Mouse (Mus musculus) neural tube, embryonic 11.5 days (tissue): ENCODE results near the gene Lsm6. TPM values are rescaled to one million over a fixed set of nuclear protein-coding genes. Genes with fewer than 3 reads are reported as not detected.
"Not testable (repeated sequence)": the region's sequence is repeated elsewhere in the genome, so short reads cannot be mapped to it uniquely, and the experiment has no call there.

Source experiments
- ATAC-seq: fragments of 200-750 bp; cut with Nextera tagmentation; 2 replicates; pipeline ENCODE4 v1.8.0; 2017; ENCODE audit warnings: moderate number of reproducible peaks, mild to moderate bottlenecking, moderate TSS enrichment, moderate library complexity; ENCODE audit not compliant: insufficient read depth, low FRiP score, low TSS enrichment
- DNase-seq: peaks from one replicate; pipeline ENCODE4 v3.0.0-alpha.2; 2015; ENCODE audit warnings: low spot score
- H3K27ac ChIP-seq: fragments of 300-500 bp; sonication (generic); 2 replicates; pipeline ENCODE4 v1.5.1; 2014; ENCODE audit warnings: low read depth, mild to moderate bottlenecking, low read length
- H3K27me3 ChIP-seq: fragments of 300-500 bp; sonication (generic); 2 replicates; pipeline ENCODE4 v1.6.1; 2014; ENCODE audit warnings: mild to moderate bottlenecking, low read length, mixed read lengths; ENCODE audit not compliant: control insufficient read depth, insufficient read depth
- H3K36me3 ChIP-seq: fragments of 300-500 bp; sonication (generic); 2 replicates; pipeline ENCODE4 v1.6.1; 2014; ENCODE audit warnings: mild to moderate bottlenecking, low read length, moderate library complexity, mixed read lengths; ENCODE audit not compliant: control insufficient read depth, insufficient read depth
- H3K4me1 ChIP-seq: fragments of 300-500 bp; sonication (generic); 2 replicates; pipeline ENCODE4 v1.6.1; 2014; ENCODE audit warnings: low read length, mixed read lengths; ENCODE audit not compliant: control insufficient read depth, insufficient read depth
- H3K4me2 ChIP-seq: fragments of 300-500 bp; sonication (generic); 2 replicates; pipeline ENCODE4 v1.6.1; 2014; ENCODE audit warnings: low read depth, mild to moderate bottlenecking, moderate library complexity
- H3K4me3 ChIP-seq: fragments of 300-500 bp; sonication (generic); 2 replicates; pipeline ENCODE4 v1.5.1; 2014; ENCODE audit warnings: low read depth, low read length
- H3K9ac ChIP-seq: fragments of 300-500 bp; sonication (generic); 2 replicates; pipeline ENCODE4 v1.6.1; 2014; ENCODE audit warnings: mild to moderate bottlenecking, low read length
- H3K9me3 ChIP-seq: fragments of 300-500 bp; sonication (generic); 2 replicates; pipeline ENCODE4 v1.6.1; 2016; ENCODE audit warnings: low read length; ENCODE audit not compliant: control insufficient read depth
- WGBS: fragments of 180-500 bp; shearing (Covaris S2); extraction: QIAGEN DNeasy Blood & Tissue Kit; methylation state at CpG from one replicate; pipeline ENCODE4 v1.1.7; 2014; 5-methylcytosine and 5-hydroxymethylcytosine counted together
- polyA plus RNA-seq: library from polyadenylated mRNA; unstranded; fragments of >200 nt; fragmentation: Nextera tagmentation; extraction: Ambion mirVana; gene quantifications from 2 replicates; pipeline ENCODE4 v1.2.1, GENCODE M21; 2014

Lsm6 gene
- polyA plus RNA-seq, 1 experiment from 2014 or later: 239 TPM

- WGBS: 82% methylated on average over 7 of the region's 7 CpGs
- no peak overlapping the region for H3K4me2 ChIP-seq
- DNase-seq: no peak
Measured at GRCm38 (mm10) chr8:78838656-78839413, 17.9 kb upstream of the Lsm6 start.

GRCm38 (mm10) chr8:78836091-78836490, 15.2 kb upstream of the Lsm6 start:
- H3K4me3 ChIP-seq: no peak overlapping the region
- no peaks in the 10 kb centered on the region for H3K27me3 ChIP-seq
- no peak overlapping the region for H3K9ac ChIP-seq
- ATAC-seq (no peak), DNase-seq (no peak)
- no peaks in the 10 kb centered on the region for H3K4me1 ChIP-seq
- no peaks in the 10 kb centered on the region for H3K9me3 ChIP-seq
- WGBS: 97% methylated on average over 6 of the region's 6 CpGs
- no peak overlapping the region for H3K4me2 ChIP-seq
- no peak overlapping the region for H3K27ac ChIP-seq
- no peaks in the 10 kb centered on the region for H3K36me3 ChIP-seq

More at GRCm38 (mm10) chr8:78838656-78839413, 17.9 kb upstream of the Lsm6 start:
- H3K27me3 ChIP-seq: no peaks in the 10 kb centered on the region
- no peak for ATAC-seq
- no peak overlapping the region for H3K4me3 ChIP-seq
- H3K4me1 ChIP-seq: no peaks in the 10 kb centered on the region
- H3K9me3 ChIP-seq: no peaks in the 10 kb centered on the region
- H3K36me3 ChIP-seq: no peaks in the 10 kb centered on the region
- H3K27ac ChIP-seq: no peak overlapping the region
- H3K9ac ChIP-seq: no peak overlapping the region

- Histone ChIP-seq H3K4me1 (no peaks in the 10 kb centered on the region), H3K27me3 (no peaks in the 10 kb centered on the region), H3K4me2 (no peak overlapping the region), H3K27ac (no peak overlapping the region), H3K9ac (no peak overlapping the region), H3K36me3 (no peaks in the 10 kb centered on the region), H3K4me3 (no peak overlapping the region), H3K9me3 (no peaks in the 10 kb centered on the region)
- DNase-seq (no peak), ATAC-seq (no peak)
- WGBS: 89% methylated on average over 11 of the region's 11 CpGs
Measured at GRCm38 (mm10) chr8:78828414-78828813, 7.5 kb upstream of the Lsm6 start.

GRCm38 (mm10) chr8:78824515-78824914, 3.6 kb upstream of the Lsm6 start:
- no peaks in the 10 kb centered on the region for H3K27me3 ChIP-seq
- H3K27ac ChIP-seq: no peak overlapping the region
- 89% methylated on average over 4 of the region's 4 CpGs for WGBS
- no peak overlapping the region for H3K4me3 ChIP-seq
- no peaks in the 10 kb centered on the region for H3K4me1 ChIP-seq
- ATAC-seq: no peak
- H3K9ac ChIP-seq: no peak overlapping the region
- H3K36me3 ChIP-seq: no peaks in the 10 kb centered on the region
- H3K9me3 ChIP-seq: no peaks in the 10 kb centered on the region
- no peak overlapping the region for H3K4me2 ChIP-seq
- no peak for DNase-seq

- Histone ChIP-seq H3K9ac (peak overlapping the region; percentile 92), H3K4me2 (peak overlapping the region; percentile 52), H3K4me3 (peak overlapping the region; percentile 76)
- not testable (repeated sequence) for H3K4me1 ChIP-seq, DNase-seq, H3K27me3 ChIP-seq, H3K27ac ChIP-seq, H3K9me3 ChIP-seq, H3K36me3 ChIP-seq, ATAC-seq
- WGBS: 53% methylated on average over 3 of the region's 3 CpGs
Measured at GRCm38 (mm10) chr8:78819973-78820372, 967 bp downstream of the Lsm6 start.

GRCm38 (mm10) chr8:78814743-78815142, 6.2 kb downstream of the Lsm6 start:
- no peak overlapping the region for H3K4me3 ChIP-seq
- no peaks in the 10 kb centered on the region for H3K4me1 ChIP-seq
- no peak for ATAC-seq
- DNase-seq: no peak
- no peaks in the 10 kb centered on the region for H3K27me3 ChIP-seq
- no peaks in the 10 kb centered on the region for H3K9me3 ChIP-seq
- H3K9ac ChIP-seq: no peak overlapping the region
- H3K27ac ChIP-seq: no peak overlapping the region
- H3K4me2 ChIP-seq: no peak overlapping the region
- H3K36me3 ChIP-seq: peaks cover 4% of the 10 kb centered on the region; the same call in 1 of the 2 replicates
- 96% methylated on average over 2 of the region's 2 CpGs for WGBS

GRCm38 (mm10) chr8:78813021-78813420, 7.9 kb downstream of the Lsm6 start:
- Histone ChIP-seq H3K9me3 (no peaks in the 10 kb centered on the region), H3K4me3 (no peak overlapping the region), H3K36me3 (peaks cover 8% of the 10 kb centered on the region), H3K27ac (no peak overlapping the region), H3K9ac (no peak overlapping the region), H3K4me2 (no peak overlapping the region), H3K27me3 (no peaks in the 10 kb centered on the region), H3K4me1 (no peaks in the 10 kb centered on the region)
- DNase-seq: no peak
- WGBS: 81% methylated on average over 9 of the region's 9 CpGs
- ATAC-seq: no peak

GRCm38 (mm10) chr8:78812446-78812845, 8.5 kb downstream of the Lsm6 start:
- Histone ChIP-seq H3K27me3 (no peaks in the 10 kb centered on the region), H3K9me3 (no peaks in the 10 kb centered on the region), H3K27ac (no peak overlapping the region), H3K4me3 (no peak overlapping the region), H3K9ac (no peak overlapping the region), H3K4me1 (no peaks in the 10 kb centered on the region), H3K36me3 (peaks cover 8% of the 10 kb centered on the region), H3K4me2 (no peak overlapping the region)
- ATAC-seq: no peak
- WGBS: 93% methylated on average over 9 of the region's 9 CpGs
- no peak for DNase-seq

GRCm38 (mm10) chr8:78811748-78812147, 9.2 kb downstream of the Lsm6 start:
- ATAC-seq (no peak), DNase-seq (no peak)
- H3K9me3 ChIP-seq: no peaks in the 10 kb centered on the region
- no peak overlapping the region for H3K4me2 ChIP-seq
- no peak overlapping the region for H3K4me3 ChIP-seq
- WGBS: 96% methylated on average over 7 of the region's 7 CpGs
- no peaks in the 10 kb centered on the region for H3K27me3 ChIP-seq
- H3K9ac ChIP-seq: no peak overlapping the region
- peaks cover 11% of the 10 kb centered on the region for H3K36me3 ChIP-seq
- H3K27ac ChIP-seq: no peak overlapping the region
- no peaks in the 10 kb centered on the region for H3K4me1 ChIP-seq
